Mouse (Mus musculus): ENCODE measurements at regions not wholly inside any gene's neighbourhood (a gene's known extent, or its start where the extent isn't known, plus 50 kb on each side); places are given as distances from the start of the nearest gene placed in this dataset.

GRCm38 (mm10) chr4:12501086-12501485, 329.3 kb upstream of the Fam92a start:
- no peaks in the 10 kb centered on the region for H3K9me3 ChIP-seq
- WGBS: 91% methylated on average over 8 of the region's 8 CpGs
- H3K27ac ChIP-seq: no peak overlapping the region
- H3K4me1 ChIP-seq (replicated peaks): peaks cover 3% of the 10 kb centered on the region
- no peak overlapping the region for H3K4me3 ChIP-seq
- no peak overlapping the region for H3K4me2 ChIP-seq
- no peaks in the 10 kb centered on the region for H3K36me3 ChIP-seq
- no peak for ATAC-seq (ENCODE audit: low FRiP score)
- no peaks in the 10 kb centered on the region for H3K27me3 ChIP-seq
- no peak overlapping the region for H3K9ac ChIP-seq

GRCm38 (mm10) chr4:12498426-12498825, 326.6 kb upstream of the Fam92a start:
- H3K4me2 ChIP-seq: no peak overlapping the region

GRCm38 (mm10) chr4:12492468-12492867, 320.7 kb upstream of the Fam92a start:
- Histone ChIP-seq H3K9ac (no peak overlapping the region), H3K36me3 (no peaks in the 10 kb centered on the region), H3K4me3 (no peak overlapping the region), H3K27me3 (no peaks in the 10 kb centered on the region), H3K4me1 (replicated peaks) (0 out of 2 replicates have a peak, but pooled peaks cover 2% of the 10 kb centered on the region), H3K9me3 (no peaks in the 10 kb centered on the region), H3K4me2 (no peak overlapping the region), H3K27ac (no peak overlapping the region)
- 84% methylated on average over 2 of the region's 2 CpGs for WGBS
- no peak for ATAC-seq (ENCODE audit: low FRiP score)

More at GRCm38 (mm10) chr4:12498426-12498825, 326.6 kb upstream of the Fam92a start:
- 91% methylated on average over 4 of the region's 4 CpGs for WGBS
- no peaks in the 10 kb centered on the region for H3K27me3 ChIP-seq
- H3K36me3 ChIP-seq: no peaks in the 10 kb centered on the region
- no peak overlapping the region for H3K9ac ChIP-seq
- no peaks in the 10 kb centered on the region for H3K9me3 ChIP-seq
- no peak overlapping the region for H3K4me3 ChIP-seq
- no peak overlapping the region for H3K27ac ChIP-seq
- no peak for ATAC-seq (ENCODE audit: low FRiP score)
- H3K4me1 ChIP-seq (replicated peaks): no peaks in the 10 kb centered on the region

- H3K4me3 ChIP-seq: no peak overlapping the region
- H3K9ac ChIP-seq: no peak overlapping the region
- ATAC-seq (ENCODE audit: low FRiP score): no peak
- H3K27ac ChIP-seq: no peak overlapping the region
- H3K4me1 ChIP-seq (replicated peaks): 0 out of 2 replicates have a peak, but pooled peaks cover 5% of the 10 kb centered on the region
- no peaks in the 10 kb centered on the region for H3K27me3 ChIP-seq
- H3K9me3 ChIP-seq: no peaks in the 10 kb centered on the region
- no peak overlapping the region for H3K4me2 ChIP-seq
- H3K36me3 ChIP-seq: no peaks in the 10 kb centered on the region
- 87% methylated on average over 6 of the region's 6 CpGs for WGBS
Observed at GRCm38 (mm10) chr4:12491306-12491705, 319.5 kb upstream of the Fam92a start.

GRCm38 (mm10) chr4:12490066-12490465, 318.3 kb upstream of the Fam92a start:
- no peak for ATAC-seq (ENCODE audit: low FRiP score)
- Histone ChIP-seq H3K27ac (no peak overlapping the region), H3K4me2 (no peak overlapping the region), H3K4me3 (no peak overlapping the region), H3K9me3 (no peaks in the 10 kb centered on the region), H3K4me1 (replicated peaks) (0 out of 2 replicates have a peak, but pooled peaks cover 5% of the 10 kb centered on the region), H3K36me3 (no peaks in the 10 kb centered on the region), H3K9ac (no peak overlapping the region), H3K27me3 (no peaks in the 10 kb centered on the region)
- 72% methylated on average over 3 of the region's 3 CpGs for WGBS

GRCm38 (mm10) chr4:12489358-12489757, 317.5 kb upstream of the Fam92a start:
- no peak for ATAC-seq (ENCODE audit: low FRiP score)
- 0 out of 2 replicates have a peak, but pooled peaks cover 5% of the 10 kb centered on the region for H3K4me1 ChIP-seq (replicated peaks)

GRCm38 (mm10) chr4:12481481-12481880, 309.7 kb upstream of the Fam92a start:
- 45% methylated on average over 4 of the region's 4 CpGs for WGBS
- Histone ChIP-seq H3K27me3 (no peaks in the 10 kb centered on the region), H3K4me2 (no peak overlapping the region), H3K9ac (no peak overlapping the region), H3K9me3 (no peaks in the 10 kb centered on the region), H3K36me3 (no peaks in the 10 kb centered on the region), H3K27ac (no peak overlapping the region), H3K4me3 (no peak overlapping the region), H3K4me1 (replicated peaks) (no peaks in the 10 kb centered on the region)
- ATAC-seq (ENCODE audit: low FRiP score): no peak

More at GRCm38 (mm10) chr4:12489358-12489757, 317.5 kb upstream of the Fam92a start:
- no peak overlapping the region for H3K27ac ChIP-seq
- no peak overlapping the region for H3K9ac ChIP-seq
- 69% methylated on average over 6 of the region's 6 CpGs for WGBS
- no peak overlapping the region for H3K4me2 ChIP-seq
- no peaks in the 10 kb centered on the region for H3K9me3 ChIP-seq
- no peak overlapping the region for H3K4me3 ChIP-seq
- H3K27me3 ChIP-seq: no peaks in the 10 kb centered on the region
- no peaks in the 10 kb centered on the region for H3K36me3 ChIP-seq

- no peak overlapping the region for H3K4me3 ChIP-seq
- H3K9ac ChIP-seq: no peak overlapping the region
- H3K4me2 ChIP-seq: no peak overlapping the region
- peaks cover 13% of the 10 kb centered on the region for H3K4me1 ChIP-seq (replicated peaks)
- ATAC-seq (ENCODE audit: low FRiP score): no peak
- no peaks in the 10 kb centered on the region for H3K27me3 ChIP-seq
- H3K9me3 ChIP-seq: no peaks in the 10 kb centered on the region
- no peaks in the 10 kb centered on the region for H3K36me3 ChIP-seq
- H3K27ac ChIP-seq: no peak overlapping the region
- 89% methylated on average over 7 of the region's 7 CpGs for WGBS
Observed at GRCm38 (mm10) chr4:12476717-12477116, 304.9 kb upstream of the Fam92a start.

- peak overlapping the region; percentile 55; the same call in 1 of the 2 replicates for H3K27ac ChIP-seq
- H3K4me1 ChIP-seq (replicated peaks): peaks cover 13% of the 10 kb centered on the region
- ATAC-seq (ENCODE audit: low FRiP score): 0 out of 2 replicates have a peak, but pooled peaks have one; percentile 59
- WGBS: 56% methylated on average over 4 of the region's 4 CpGs
- no peaks in the 10 kb centered on the region for H3K9me3 ChIP-seq
- no peak overlapping the region for H3K4me2 ChIP-seq
- no peak overlapping the region for H3K9ac ChIP-seq
- H3K4me3 ChIP-seq: no peak overlapping the region
- H3K36me3 ChIP-seq: no peaks in the 10 kb centered on the region
- H3K27me3 ChIP-seq: no peaks in the 10 kb centered on the region
Observed at GRCm38 (mm10) chr4:12474981-12475568, 303.3 kb upstream of the Fam92a start.

GRCm38 (mm10) chr4:12474421-12474820, 302.6 kb upstream of the Fam92a start:
- Histone ChIP-seq H3K36me3 (no peaks in the 10 kb centered on the region), H3K9me3 (no peaks in the 10 kb centered on the region), H3K4me3 (no peak overlapping the region), H3K4me1 (replicated peaks) (peaks cover 13% of the 10 kb centered on the region), H3K27me3 (no peaks in the 10 kb centered on the region), H3K9ac (no peak overlapping the region), H3K27ac (peak overlapping the region; percentile 55; the same call in 1 of the 2 replicates), H3K4me2 (no peak overlapping the region)
- no peak for ATAC-seq (ENCODE audit: low FRiP score)
- 50% methylated on average over 1 of the region's 1 CpGs for WGBS

- H3K4me1 ChIP-seq (replicated peaks): 0 out of 2 replicates have a peak, but pooled peaks cover 3% of the 10 kb centered on the region
- no peak overlapping the region for H3K4me3 ChIP-seq
- H3K27me3 ChIP-seq: no peaks in the 10 kb centered on the region
- H3K9ac ChIP-seq: no peak overlapping the region
- H3K9me3 ChIP-seq: no peaks in the 10 kb centered on the region
- WGBS: 84% methylated on average over 2 of the region's 2 CpGs
- no peaks in the 10 kb centered on the region for H3K36me3 ChIP-seq
- no peak for ATAC-seq (ENCODE audit: low FRiP score)
- H3K4me2 ChIP-seq: no peak overlapping the region
- H3K27ac ChIP-seq: 0 out of 2 replicates have a peak overlapping the region, but pooled peaks have one; percentile 12
Observed at GRCm38 (mm10) chr4:12461701-12462100, 289.9 kb upstream of the Fam92a start.

- no peak overlapping the region for H3K27ac ChIP-seq
- no peak overlapping the region for H3K9ac ChIP-seq
- WGBS: 67% methylated on average over 4 of the region's 4 CpGs
- no peaks in the 10 kb centered on the region for H3K27me3 ChIP-seq
- ATAC-seq (ENCODE audit: low FRiP score): no peak
- H3K4me1 ChIP-seq (replicated peaks): 0 out of 2 replicates have a peak, but pooled peaks cover 3% of the 10 kb centered on the region
- no peaks in the 10 kb centered on the region for H3K9me3 ChIP-seq
- no peak overlapping the region for H3K4me2 ChIP-seq
- H3K36me3 ChIP-seq: no peaks in the 10 kb centered on the region
- no peak overlapping the region for H3K4me3 ChIP-seq
Observed at GRCm38 (mm10) chr4:12461251-12461650, 289.4 kb upstream of the Fam92a start.

- no peak overlapping the region for H3K4me3 ChIP-seq
- H3K9ac ChIP-seq: no peak overlapping the region
- 83% methylated on average over 8 of the region's 8 CpGs for WGBS
- ATAC-seq (ENCODE audit: low FRiP score): no peak
- H3K4me1 ChIP-seq (replicated peaks): 0 out of 2 replicates have a peak, but pooled peaks cover 3% of the 10 kb centered on the region
- no peaks in the 10 kb centered on the region for H3K36me3 ChIP-seq
- H3K27ac ChIP-seq: no peak overlapping the region; the same call in 1 of the 2 replicates
- no peaks in the 10 kb centered on the region for H3K9me3 ChIP-seq
- no peak overlapping the region for H3K4me2 ChIP-seq
- no peaks in the 10 kb centered on the region for H3K27me3 ChIP-seq
Observed at GRCm38 (mm10) chr4:12457978-12458597, 286.3 kb upstream of the Fam92a start.

All from hindbrain, embryonic 13.5 days (tissue).